Mouse (Mus musculus) E14TG2a.4 (cell line): ENCODE measurements around the gene Irs1.

Experiments used
- CTCF ChIP-seq: conservative IDR thresholded peaks from 2 replicates; pipeline ENCODE4 v1.5.1; 2014; ENCODE audit warnings: low read length
- NANOG ChIP-seq: IDR thresholded peaks from 2 replicates; pipeline ENCODE4 v1.6.1; 2014; ENCODE audit warnings: borderline replicate concordance, low read length, mixed read lengths
- POU5F1 ChIP-seq: IDR thresholded peaks from 2 replicates; pipeline ENCODE4 v1.6.1; 2014; ENCODE audit warnings: low read length, borderline replicate concordance

DNA sequence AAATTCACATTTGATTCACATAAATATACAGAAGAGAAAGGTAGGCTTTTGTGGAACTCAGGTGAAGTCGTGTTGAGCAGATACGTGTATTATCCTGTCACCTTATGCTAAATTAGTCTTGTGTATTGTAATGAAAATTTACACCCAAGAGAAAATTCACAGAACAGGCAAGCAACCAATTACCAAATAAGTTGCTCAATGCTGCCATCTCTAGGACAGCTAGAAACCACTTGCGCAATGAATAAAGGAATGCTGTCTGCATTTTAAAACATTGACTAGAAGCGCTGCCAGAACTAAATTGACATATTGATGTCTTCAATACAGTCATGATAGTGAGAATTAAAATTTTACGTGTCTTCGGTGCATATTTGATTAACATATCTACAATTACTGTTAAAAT, 2.9 kb upstream of the Irs1 start:
- TF ChIP-seq CTCF (peak; percentile 42), NANOG (no peak), POU5F1 (no peak)
